Mouse (Mus musculus): Measurements from ENCODE around the gene Hist1h2be. TPM values are rescaled to one million over a fixed set of nuclear protein-coding genes. Genes with fewer than 3 reads are reported as not detected.
A peak's percentile ranks its signal among the peaks of the same experiment; 100 is the strongest.

The Hist1h2be gene
- total RNA-seq, 2 experiments from 2014 or later, result 17.5 to 146 TPM

GRCm38 (mm10) chr13:23534368-23535131, 86.4 kb downstream of the Hist1h2be start:
- ATAC-seq (replicated peaks; ENCODE audit: poor library complexity, severe bottlenecking), result peak; percentile 7; the same call in 1 of the 2 replicates

Other genes with a start within 250 kb of the Hist1h2be start
Only the 30 nearest of the 36 such genes appear.
- gene Btn2a2, start 132.3 kb downstream of the Hist1h2be start, total RNA-seq (2014; fragmentation: Nextera tagmentation), result not detected in 2 replicates
- gene Btn2a2, start 132.3 kb downstream of the Hist1h2be start, total RNA-seq (2017), result not detected in 2 replicates
- gene Hist1h4h, start 90.1 kb downstream of the Hist1h2be start, total RNA-seq (2014; fragmentation: Nextera tagmentation), result 19.7 and 101 TPM in 2 replicates
- 1,184 and 1,507 TPM in 2 replicates for gene Hist1h4h, start 90.1 kb downstream of the Hist1h2be start, total RNA-seq (2017)
- 23.5 TPM in 1 of 2 replicates, not detected in the other for gene Hist1h2af, start 87.2 kb downstream of the Hist1h2be start, total RNA-seq (2014; fragmentation: Nextera tagmentation)
- 2,010 and 2,453 TPM in 2 replicates for gene Hist1h2af, start 87.2 kb downstream of the Hist1h2be start, total RNA-seq (2017)
- gene Hist1h3g, start 85.7 kb downstream of the Hist1h2be start, total RNA-seq (2014; fragmentation: Nextera tagmentation), result 60.4 and 108 TPM in 2 replicates
- 191 and 281 TPM in 2 replicates for gene Hist1h3g, start 85.7 kb downstream of the Hist1h2be start, total RNA-seq (2017)
- gene Hist1h2bh, start 77.7 kb downstream of the Hist1h2be start, total RNA-seq (2014; fragmentation: Nextera tagmentation), result 17.1 and 20.3 TPM in 2 replicates
- 126 and 172 TPM in 2 replicates for gene Hist1h2bh, start 77.7 kb downstream of the Hist1h2be start, total RNA-seq (2017)
- 4.9 and 8.2 TPM in 2 replicates for gene Hist1h3f, start 77.1 kb downstream of the Hist1h2be start, total RNA-seq (2014; fragmentation: Nextera tagmentation)
- gene Hist1h3f, start 77.1 kb downstream of the Hist1h2be start, total RNA-seq (2017), result 77.5 and 127 TPM in 2 replicates
- gene Hist1h4f, start 69.5 kb downstream of the Hist1h2be start, total RNA-seq (2014; fragmentation: Nextera tagmentation), result 37.6 and 86.3 TPM in 2 replicates
- gene Hist1h4f, start 69.5 kb downstream of the Hist1h2be start, total RNA-seq (2017), result 2,370 and 2,590 TPM in 2 replicates
- gene Hist1h1d, start 67.9 kb downstream of the Hist1h2be start, total RNA-seq (2014; fragmentation: Nextera tagmentation), result 13.1 and 13.2 TPM in 2 replicates
- 109 and 113 TPM in 2 replicates for gene Hist1h1d, start 67.9 kb downstream of the Hist1h2be start, total RNA-seq (2017)
- 27.2 and 37.9 TPM in 2 replicates for gene Hist1h3e, start 58.8 kb downstream of the Hist1h2be start, total RNA-seq (2014; fragmentation: Nextera tagmentation)
- gene Hist1h3e, start 58.8 kb downstream of the Hist1h2be start, total RNA-seq (2017), result 218 and 293 TPM in 2 replicates
- gene Hist1h2ae, start 49.9 kb downstream of the Hist1h2be start, total RNA-seq (2014; fragmentation: Nextera tagmentation), result 5.5 and 7.4 TPM in 2 replicates
- gene Hist1h2ae, start 49.9 kb downstream of the Hist1h2be start, total RNA-seq (2017), result 405 and 464 TPM in 2 replicates
- gene Hist1h2bg, start 49.7 kb downstream of the Hist1h2be start, total RNA-seq (2014; fragmentation: Nextera tagmentation), result 160 and 268 TPM in 2 replicates
- 1,365 and 1,429 TPM in 2 replicates for gene Hist1h2bg, start 49.7 kb downstream of the Hist1h2be start, total RNA-seq (2017)
- 148 and 188 TPM in 2 replicates for gene Hist1h2bf, start 46.9 kb downstream of the Hist1h2be start, total RNA-seq (2014; fragmentation: Nextera tagmentation)
- 453 and 461 TPM in 2 replicates for gene Hist1h2bf, start 46.9 kb downstream of the Hist1h2be start, total RNA-seq (2017)
- gene Hist1h2ad, start 46.7 kb downstream of the Hist1h2be start, total RNA-seq (2014; fragmentation: Nextera tagmentation), result not detected in 2 replicates
- gene Hist1h2ad, start 46.7 kb downstream of the Hist1h2be start, total RNA-seq (2017), result 685 and 1,721 TPM in 2 replicates
- gene Hist1h3d, start 45.4 kb downstream of the Hist1h2be start, total RNA-seq (2014; fragmentation: Nextera tagmentation), result 52.8 and 62.0 TPM in 2 replicates
- gene Hist1h3d, start 45.4 kb downstream of the Hist1h2be start, total RNA-seq (2017), result 83.5 and 136 TPM in 2 replicates
- gene Hist1h4d, start 39.5 kb downstream of the Hist1h2be start, total RNA-seq (2014; fragmentation: Nextera tagmentation), result 116 and 278 TPM in 2 replicates
- gene Hist1h4d, start 39.5 kb downstream of the Hist1h2be start, total RNA-seq (2017), result 929 and 1,118 TPM in 2 replicates
- gene Hist1h1e, start 1.4 kb upstream of the Hist1h2be start, total RNA-seq (2014; fragmentation: Nextera tagmentation), result 111 and 199 TPM in 2 replicates
- 255 and 282 TPM in 2 replicates for gene Hist1h1e, start 1.4 kb upstream of the Hist1h2be start, total RNA-seq (2017)
- 2.4 and 4.1 TPM in 2 replicates for gene Hist1h2ac, start 62.8 kb upstream of the Hist1h2be start, total RNA-seq (2014; fragmentation: Nextera tagmentation)
- gene Hist1h2ac, start 62.8 kb upstream of the Hist1h2be start, total RNA-seq (2017), result 173 TPM in 2 replicates
- 57.7 and 70.7 TPM in 2 replicates for gene Hist1h2bc, start 63.1 kb upstream of the Hist1h2be start, total RNA-seq (2014; fragmentation: Nextera tagmentation)
- 274 and 374 TPM in 2 replicates for gene Hist1h2bc, start 63.1 kb upstream of the Hist1h2be start, total RNA-seq (2017)
- not detected in 2 replicates for gene Hist1h1t, start 74.7 kb upstream of the Hist1h2be start, total RNA-seq (2014; fragmentation: Nextera tagmentation)
- 1.0 TPM in 1 of 2 replicates, not detected in the other for gene Hist1h1t, start 74.7 kb upstream of the Hist1h2be start, total RNA-seq (2017)
- gene Hist1h4c, start 77.3 kb upstream of the Hist1h2be start, total RNA-seq (2014; fragmentation: Nextera tagmentation), result 14.3 and 82.6 TPM in 2 replicates
- gene Hist1h4c, start 77.3 kb upstream of the Hist1h2be start, total RNA-seq (2017), result 308 and 366 TPM in 2 replicates
- gene Hfe, start 89.7 kb upstream of the Hist1h2be start, total RNA-seq (2014; fragmentation: Nextera tagmentation), result 7.9 and 19.9 TPM in 2 replicates
- 7.6 and 9.7 TPM in 2 replicates for gene Hfe, start 89.7 kb upstream of the Hist1h2be start, total RNA-seq (2017)
- gene Hist1h1c, start 117.7 kb upstream of the Hist1h2be start, total RNA-seq (2014; fragmentation: Nextera tagmentation), result 61.8 and 110 TPM in 2 replicates
- gene Hist1h1c, start 117.7 kb upstream of the Hist1h2be start, total RNA-seq (2017), result 737 and 810 TPM in 2 replicates
- 24.5 and 38.0 TPM in 2 replicates for gene Hist1h3c, start 124.5 kb upstream of the Hist1h2be start, total RNA-seq (2014; fragmentation: Nextera tagmentation)
- 507 and 886 TPM in 2 replicates for gene Hist1h3c, start 124.5 kb upstream of the Hist1h2be start, total RNA-seq (2017)
- gene Hist1h2bb, start 125.6 kb upstream of the Hist1h2be start, total RNA-seq (2014; fragmentation: Nextera tagmentation), result 155 and 176 TPM in 2 replicates
- 3,446 and 3,529 TPM in 2 replicates for gene Hist1h2bb, start 125.6 kb upstream of the Hist1h2be start, total RNA-seq (2017)
- gene Hist1h2ab, start 130.0 kb upstream of the Hist1h2be start, total RNA-seq (2014; fragmentation: Nextera tagmentation), result 9.2 and 31.4 TPM in 2 replicates
- 1,996 and 2,074 TPM in 2 replicates for gene Hist1h2ab, start 130.0 kb upstream of the Hist1h2be start, total RNA-seq (2017)
- gene Hist1h3b, start 131.1 kb upstream of the Hist1h2be start, total RNA-seq (2014; fragmentation: Nextera tagmentation), result 92.5 and 158 TPM in 2 replicates
- 628 and 657 TPM in 2 replicates for gene Hist1h3b, start 131.1 kb upstream of the Hist1h2be start, total RNA-seq (2017)
- gene Hist1h4b, start 135.9 kb upstream of the Hist1h2be start, total RNA-seq (2014; fragmentation: Nextera tagmentation), result 70.4 and 87.8 TPM in 2 replicates
- 487 and 745 TPM in 2 replicates for gene Hist1h4b, start 135.9 kb upstream of the Hist1h2be start, total RNA-seq (2017)
- 9.3 and 71.7 TPM in 2 replicates for gene Hist1h4a, start 140.1 kb upstream of the Hist1h2be start, total RNA-seq (2014; fragmentation: Nextera tagmentation)
- gene Hist1h4a, start 140.1 kb upstream of the Hist1h2be start, total RNA-seq (2017), result 657 and 709 TPM in 2 replicates
- 33.7 and 64.5 TPM in 2 replicates for gene Hist1h3a, start 141.3 kb upstream of the Hist1h2be start, total RNA-seq (2014; fragmentation: Nextera tagmentation)
- gene Hist1h3a, start 141.3 kb upstream of the Hist1h2be start, total RNA-seq (2017), result 287 and 376 TPM in 2 replicates
- gene Hist1h1a, start 142.5 kb upstream of the Hist1h2be start, total RNA-seq (2014; fragmentation: Nextera tagmentation), result 143 and 207 TPM in 2 replicates
- 1,974 and 2,146 TPM in 2 replicates for gene Hist1h1a, start 142.5 kb upstream of the Hist1h2be start, total RNA-seq (2017)

Data from granulocyte monocyte progenitor cell, adult 5-6 weeks (primary cell).